In genomic region chr3:153771479-153771878, GRCm38 (mm10) we compare ENCODE assay signal across 21 mouse cellular contexts. TPM values are rescaled to one million over a fixed set of nuclear protein-coding genes. Genes with fewer than 3 reads are reported as not detected.
DNase-seq lines count a peak whose midpoint lies in the region; ATAC-seq and TF ChIP-seq lines count a peak whose summit lies in the region.
"Had no signal": no experiment of that assay in that cellular context is flagged by ENCODE, and none has a peak within 500 bp of the region (broad histone marks: within the 10 kb centered on the region; RNA-seq: fewer than 3 reads in every experiment).

No protein-coding gene starts in this region.

- TF ChIP-seq EP300 in MEL (IDR thresholded peaks at IDR 0.05; ENCODE audit: low read depth in 1 of 2, low read length in 2 of 2): peak; percentile 17 to 27; a peak in 2 of 4 replicates

- H3K79me2 ChIP-seq in MEL (ENCODE audit: control insufficient read depth, insufficient read depth, low read length, poor library complexity): no peaks in the 10 kb centered on the region

- no peaks in the 10 kb centered on the region for H3K27me3 ChIP-seq in MEL (ENCODE audit: control insufficient read depth in 1 of 2, insufficient read depth in 2 of 2, low read length in 2 of 2)
- H3K27me3 ChIP-seq in hindbrain, postnatal 0 days (ENCODE audit: insufficient read depth, low read length): no peaks in the 10 kb centered on the region
- H3K27me3 ChIP-seq: embryonic facial prominence, embryonic 15.5 days; forebrain, embryonic 15.5 days; heart, embryonic 15.5 days; hindbrain, embryonic 15.5 days had no signal

- no peak overlapping the region for H3K4me3 ChIP-seq in MEL (ENCODE audit: control insufficient read depth in 1 of 2, insufficient read depth in 1 of 2, low read depth in 2 of 2, low read length in 2 of 2)
- no peak overlapping the region for H3K4me3 ChIP-seq in hindbrain, postnatal 0 days (ENCODE audit: low read length)
- H3K4me3 ChIP-seq: embryonic facial prominence, embryonic 15.5 days; erythroblast, embryonic 14.5 days; forebrain, embryonic 10.5 days; forebrain, embryonic 15.5 days; heart, adult 2 months; heart, embryonic 15.5 days; hindbrain, embryonic 15.5 days had no signal

- 82% methylated on average over 4 of the region's 4 CpGs for WGBS in hindbrain, postnatal 0 days

- H3K27ac ChIP-seq in MEL (ENCODE audit: control insufficient read depth, low read depth, low read length): peak overlapping the region; percentile 29; the same call in 1 of the 2 replicates
- H3K27ac ChIP-seq in hindbrain, postnatal 0 days: no peak overlapping the region
- H3K27ac ChIP-seq: embryonic facial prominence, embryonic 15.5 days; forebrain, embryonic 10.5 days; forebrain, embryonic 15.5 days; heart, adult 2 months; heart, embryonic 15.5 days; hindbrain, embryonic 15.5 days had no signal

- ATAC-seq in megakaryocyte-erythroid progenitor cell, adult 5-6 weeks (replicated peaks; ENCODE audit: low FRiP score, low TSS enrichment, poor library complexity, severe bottlenecking): 0 out of 2 replicates have a peak, but pooled peaks have one; percentile 18
- ATAC-seq in hindbrain, postnatal 0 days: no peak
- ATAC-seq: forebrain, embryonic 15.5 days; inflammation-experienced regulatory T-cells, adult 6 months had no signal

- H3K9ac ChIP-seq in MEL (ENCODE audit: control insufficient read depth, low read depth, low read length, poor library complexity, severe bottlenecking): 0 out of 2 replicates have a peak overlapping the region, but pooled peaks have one; percentile 9
- no peak overlapping the region for H3K9ac ChIP-seq in hindbrain, postnatal 0 days (replicated peaks; ENCODE audit: low read length)
- H3K9ac ChIP-seq: embryonic facial prominence, embryonic 15.5 days; forebrain, embryonic 15.5 days; heart, embryonic 15.5 days; hindbrain, embryonic 15.5 days had no signal

- TF ChIP-seq RAD21 in MEL (IDR thresholded peaks at IDR 0.05; ENCODE audit: low read depth, low read length): no peak

- no peaks in the 10 kb centered on the region for H3K9me3 ChIP-seq in MEL (replicated peaks; ENCODE audit: insufficient read depth, low read length)
- H3K9me3 ChIP-seq in hindbrain, postnatal 0 days (ENCODE audit: low read length): no peaks in the 10 kb centered on the region
- H3K9me3 ChIP-seq: embryonic facial prominence, embryonic 15.5 days; forebrain, embryonic 10.5 days; forebrain, embryonic 15.5 days; hindbrain, embryonic 15.5 days had no signal

- no peak for TF ChIP-seq CTCF in MEL (IDR thresholded peaks at IDR 0.05 in 2 of 3, conservative IDR thresholded peaks at IDR 0.05 in 1 of 3; ENCODE audit: control insufficient read depth in 1 of 3, insufficient read depth in 1 of 3, low read depth in 2 of 3, low read length in 3 of 3, poor library complexity in 1 of 3, severe bottlenecking in 1 of 3)
- TF ChIP-seq CTCF in hindbrain, postnatal 0 days (IDR thresholded peaks at IDR 0.05; ENCODE audit: low read depth): no peak

- DNase-seq in heart, adult 11 months: peak; percentile 9
- no peak for DNase-seq in heart, postnatal 4 days
- DNase-seq in 416B (ENCODE audit: low read depth) (peak; percentile 25), MEL (ENCODE audit: low read depth, low spot score) (no peak)
- DNase-seq in hindbrain, postnatal 0 days (ENCODE audit: low spot score): no peak
- DNase-seq: cerebellum, adult 11 months; cerebellum, adult 8-10 months; cerebellum, postnatal 14 days; embryo, embryonic 11 days; gastrocnemius, postnatal 36 days; heart, adult 2 months; heart, postnatal 14 days had no signal

- peaks cover 22 to 25% of the 10 kb centered on the region in 2 experiments for H3K4me1 ChIP-seq in MEL (ENCODE audit: control insufficient read depth in 1 of 2, insufficient read depth in 2 of 2, low read length in 2 of 2)
- no peaks in the 10 kb centered on the region for H3K4me1 ChIP-seq in hindbrain, postnatal 0 days (ENCODE audit: insufficient read depth, low read length)
- H3K4me1 ChIP-seq: embryonic facial prominence, embryonic 15.5 days; forebrain, embryonic 15.5 days; heart, embryonic 15.5 days; hindbrain, embryonic 15.5 days had no signal

- H3K36me3 ChIP-seq in MEL (ENCODE audit: control insufficient read depth in 1 of 2, insufficient read depth in 2 of 2, low read length in 2 of 2): peaks cover 0 to 27% of the 10 kb centered on the region in 2 experiments; a peak in 2 of 4 replicates
- no peaks in the 10 kb centered on the region for H3K36me3 ChIP-seq in hindbrain, postnatal 0 days (ENCODE audit: insufficient read depth, low read length)
- H3K36me3 ChIP-seq: embryonic facial prominence, embryonic 15.5 days; forebrain, embryonic 10.5 days; forebrain, embryonic 15.5 days; heart, embryonic 15.5 days; hindbrain, embryonic 15.5 days had no signal

- H3K4me2 ChIP-seq in hindbrain, postnatal 0 days (ENCODE audit: low read depth, low read length): no peak overlapping the region
- H3K4me2 ChIP-seq: embryonic facial prominence, embryonic 15.5 days; forebrain, embryonic 15.5 days; heart, embryonic 11.5 days; heart, embryonic 15.5 days; hindbrain, embryonic 15.5 days had no signal

- TF ChIP-seq POLR2A in MEL (IDR thresholded peaks at IDR 0.05; ENCODE audit: control insufficient read depth in 1 of 2, insufficient read depth in 1 of 2, low read depth in 1 of 2, low read length in 2 of 2, poor library complexity in 1 of 2): no peak

TF ChIP-seq in MEL, 35 proteins besides CTCF, POLR2A, EP300 and RAD21:
- TF ChIP-seq JUND (IDR thresholded peaks at IDR 0.05; ENCODE audit: low read depth, low read length) (no peak; the same call in 1 of the 2 replicates), SIN3A (IDR thresholded peaks at IDR 0.05; ENCODE audit: low read length) (no peak), KAT2A (conservative IDR thresholded peaks at IDR 0.05; ENCODE audit: low read depth, low read length) (no peak), ZKSCAN1 (IDR thresholded peaks at IDR 0.05; ENCODE audit: low read depth, low read length) (no peak), UBTF (IDR thresholded peaks at IDR 0.05; ENCODE audit: borderline replicate concordance, insufficient read depth, low read depth, low read length) (no peak), ETS1 (IDR thresholded peaks at IDR 0.05; ENCODE audit: low read depth, low read length) (0 out of 2 replicates have a peak, but pooled peaks have one; percentile 17), RCOR1 (IDR thresholded peaks at IDR 0.05; ENCODE audit: low read depth, low read length) (no peak), TBP (IDR thresholded peaks at IDR 0.05; ENCODE audit: low read depth, low read length) (no peak), NELFE (IDR thresholded peaks at IDR 0.05; ENCODE audit: low read depth, low read length) (no peak), MAFK (IDR thresholded peaks at IDR 0.05; ENCODE audit: borderline replicate concordance, low read depth, low read length) (no peak), GATA1 (IDR thresholded peaks at IDR 0.05; ENCODE audit: low read depth, low read length) (peak; percentile 62), MEF2A (IDR thresholded peaks at IDR 0.05; ENCODE audit: extremely low read depth, insufficient replicate concordance, low read depth, low read length, poor library complexity, severe bottlenecking) (no peak), MYC (IDR thresholded peaks at IDR 0.05; ENCODE audit: low read depth, low read length) (no peak), E2F4 (IDR thresholded peaks at IDR 0.05; ENCODE audit: borderline replicate concordance, low read depth, low read length) (no peak)
TF ChIP-seq in MEL: peak in this region for 2.

RNA-seq across cellular contexts. Expression of gene St6galnac3, which starts 46.5 kb away (rescaled TPM):
- total RNA-seq in heart, postnatal 4 days (2021): 10 to 100 TPM; 12.9 to 17.8 TPM
- 7.8 and 10.0 TPM in 2 replicates for total RNA-seq in MEL (2012; rRNA removed)
- 10 to 100 TPM in 1 of 2 experiments, not detected in 1; 11.4 TPM for polyA plus RNA-seq in MEL (2012; ENCODE audit: insufficient read depth in 1 of 2, insufficient read length in 2 of 2, low read depth in 1 of 2, low replicate concordance in 2 of 2, missing spikeins in 1 of 2)
- total RNA-seq in megakaryocyte-erythroid progenitor cell, adult 5-6 weeks (2014; fragmentation: Nextera tagmentation): 19.6 and 26.5 TPM in 2 replicates
- total RNA-seq in megakaryocyte-erythroid progenitor cell, adult 5-6 weeks (2017): 4.0 and 17.2 TPM in 2 replicates
- 5.0 and 9.9 TPM in 2 replicates for total RNA-seq in hindbrain, postnatal 0 days (2014; rRNA removed)
- polyA plus RNA-seq in hindbrain, postnatal 0 days (2015; fragmentation: Nextera tagmentation; extraction: Ambion mirVana): 7.3 and 9.0 TPM in 2 replicates

Comparison
In these comparisons a context has a peak if more than half of its experiments do, and no peak if none do; other contexts are left out.
1. DNase-seq: peak in heart, adult 11 months (single experiment) and 416B (single experiment); none in heart, postnatal 4 days (single experiment), MEL (single experiment) and hindbrain, postnatal 0 days (single experiment).